Mouse (Mus musculus) T-helper 1 cell (primary cell): ENCODE measurements around the gene Padi3.

Source experiments
- in situ Hi-C: fragments of 300-600 bp; cut with MboI, MseI; formaldehyde crosslinking; loops from one replicate; pipeline ENCODE4 v1.15.1; 2025; ENCODE audit warnings: high pct_unique_total_duplicates

The Padi3 gene

DNA sequence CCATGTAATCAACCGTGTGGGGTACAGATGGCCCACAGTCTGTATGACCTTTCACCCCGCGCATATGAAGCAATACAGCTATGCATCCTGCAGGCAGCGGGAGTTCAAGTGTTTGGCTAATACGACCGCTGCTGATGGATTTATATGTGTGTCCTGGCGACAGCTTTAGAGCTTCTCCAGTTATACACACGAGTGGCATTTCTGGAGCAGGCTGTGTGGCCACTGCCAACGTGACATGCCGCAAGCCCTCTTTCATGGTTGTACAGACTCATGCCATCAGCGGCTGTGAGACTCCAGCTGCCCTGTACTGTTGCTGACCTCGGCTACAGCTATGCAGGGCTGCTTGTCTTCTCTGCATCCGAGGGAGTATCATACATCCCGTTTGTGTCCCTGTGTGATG, 29.9 kb downstream of the Padi3 start:
- in situ Hi-C loops, result no loop called here

DNA sequence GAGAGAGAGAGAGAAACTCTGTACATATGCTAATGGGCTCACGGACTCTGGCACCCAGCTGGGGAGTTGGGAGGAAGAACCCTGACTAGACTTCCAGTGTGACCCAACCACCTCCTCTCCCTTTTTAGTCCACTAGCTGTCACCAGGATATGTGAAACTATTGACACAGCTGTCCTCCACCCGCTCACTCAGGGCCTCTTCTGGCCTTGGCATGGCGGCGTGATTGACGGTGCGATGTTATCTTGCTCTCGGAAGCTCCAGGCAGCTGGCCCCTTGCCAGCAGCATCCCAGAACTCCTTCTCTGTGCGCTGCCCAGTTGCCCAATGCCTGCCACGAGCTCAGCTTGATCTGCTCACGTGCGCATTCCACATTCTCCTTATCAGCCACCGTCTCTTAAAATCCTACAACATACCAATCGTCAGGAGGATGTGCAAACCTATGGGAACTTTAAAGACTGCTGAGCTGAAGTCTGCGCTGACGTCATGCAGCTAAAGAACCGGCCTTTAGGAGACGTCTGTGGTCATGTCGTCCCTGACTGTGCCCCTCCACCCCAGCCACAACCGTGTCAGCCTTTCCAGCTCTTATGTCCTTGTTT, 30.5 kb downstream of the Padi3 start:
- in situ Hi-C loops, result no loop called here

DNA sequence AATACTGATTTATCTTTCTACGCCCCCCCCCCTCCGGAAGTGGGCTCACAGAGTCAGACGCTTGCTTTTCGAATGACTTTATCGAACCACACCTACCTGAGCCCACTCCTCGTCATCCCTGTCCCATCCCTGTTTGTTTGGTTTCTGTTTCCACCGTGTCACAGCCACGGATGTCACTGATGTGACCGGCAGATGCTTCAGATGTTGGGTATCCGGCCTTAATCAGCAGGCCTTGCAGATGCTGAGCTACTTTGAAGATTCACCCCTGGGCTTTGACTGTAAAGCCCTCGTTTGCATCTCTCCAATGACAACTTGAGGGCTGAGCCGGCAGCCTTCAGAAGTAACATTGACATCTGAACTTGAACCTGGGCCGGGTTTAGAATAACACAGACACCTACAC, 33.8 kb downstream of the Padi3 start:
- in situ Hi-C loops, result no loop called here

DNA sequence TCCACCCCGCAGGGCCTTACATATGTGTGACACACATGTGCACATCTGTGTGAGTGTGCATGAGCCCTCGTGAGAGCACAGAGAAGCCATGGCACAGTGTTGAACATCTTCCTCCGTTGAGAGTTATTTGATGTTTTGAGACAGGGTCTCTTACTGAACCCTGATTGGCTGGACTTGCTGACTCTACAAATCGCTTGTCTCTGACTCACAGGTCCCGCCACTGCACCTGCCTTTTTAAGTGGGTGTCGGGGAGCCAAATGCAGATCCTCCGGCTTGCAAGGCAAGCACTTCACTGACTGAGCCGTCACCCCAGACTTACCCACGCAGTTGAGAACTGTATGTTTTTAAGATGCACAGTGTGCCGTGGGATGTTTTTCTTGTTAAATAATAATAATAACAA, 34.6 kb downstream of the Padi3 start:
- in situ Hi-C loops, result no loop called here

DNA sequence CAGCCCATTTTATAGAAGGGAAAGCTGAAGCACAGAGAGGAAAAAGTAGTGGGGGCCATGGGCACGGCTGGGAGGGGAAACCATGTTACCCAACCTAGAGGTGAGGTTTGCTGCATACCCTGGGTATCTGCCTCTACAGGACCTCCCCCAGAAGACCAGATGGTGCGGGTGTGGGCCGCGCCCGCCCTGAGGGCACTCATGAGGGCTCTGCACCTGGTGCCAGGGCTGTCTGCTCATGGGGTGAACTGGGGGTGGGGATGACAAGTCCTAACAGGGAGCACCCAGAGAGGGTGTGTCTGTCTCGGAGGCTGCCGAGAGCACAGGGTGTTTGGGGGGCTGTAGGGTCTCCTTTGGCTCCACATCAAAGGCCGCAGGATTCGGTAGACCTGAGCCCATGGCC, 35.6 kb downstream of the Padi3 start:
- in situ Hi-C loops, result no loop called here

DNA sequence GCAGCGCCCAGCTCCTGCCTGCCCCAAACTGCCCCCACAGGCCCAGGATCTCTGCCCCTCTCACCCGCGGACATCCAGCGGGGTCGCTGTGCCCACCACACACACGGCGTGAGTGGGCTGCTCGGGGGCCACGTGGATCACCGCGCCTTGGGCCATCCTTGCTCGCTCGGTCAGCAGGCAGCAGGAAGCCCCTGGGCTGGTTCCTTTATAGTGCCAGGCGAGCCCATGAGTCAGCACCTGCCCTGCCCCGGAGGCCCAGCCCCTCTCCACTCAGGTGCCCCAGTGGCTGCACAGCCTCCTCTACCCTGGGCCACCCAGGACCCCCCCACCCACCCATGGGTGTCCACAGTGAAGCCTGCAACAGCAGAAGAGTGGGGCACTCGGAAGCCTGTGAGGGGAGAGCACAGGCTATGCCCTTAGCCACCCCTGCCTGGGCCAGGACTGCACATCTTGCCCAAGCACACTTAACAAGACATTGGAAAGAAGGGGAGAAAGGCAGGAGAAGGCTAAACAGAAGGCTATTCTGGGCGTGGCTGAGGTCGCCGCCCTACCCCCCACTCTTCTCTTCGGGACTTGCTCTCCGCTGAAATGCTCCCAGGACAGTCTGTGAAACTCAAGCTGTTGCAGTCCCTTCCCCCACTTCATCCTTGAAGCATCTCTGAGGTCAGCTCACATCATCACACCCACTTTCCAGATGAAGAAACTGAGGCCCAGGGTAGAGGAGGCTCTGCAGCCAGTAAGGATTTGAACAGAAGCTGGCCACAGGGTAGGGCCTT, 36.2 kb downstream of the Padi3 start, which contains the start of gene Padi4:
TSS of gene Padi4 (minus strand) at position 212 of the 776 bp plus-strand sequence.
- in situ Hi-C loops, result no loop called here

DNA sequence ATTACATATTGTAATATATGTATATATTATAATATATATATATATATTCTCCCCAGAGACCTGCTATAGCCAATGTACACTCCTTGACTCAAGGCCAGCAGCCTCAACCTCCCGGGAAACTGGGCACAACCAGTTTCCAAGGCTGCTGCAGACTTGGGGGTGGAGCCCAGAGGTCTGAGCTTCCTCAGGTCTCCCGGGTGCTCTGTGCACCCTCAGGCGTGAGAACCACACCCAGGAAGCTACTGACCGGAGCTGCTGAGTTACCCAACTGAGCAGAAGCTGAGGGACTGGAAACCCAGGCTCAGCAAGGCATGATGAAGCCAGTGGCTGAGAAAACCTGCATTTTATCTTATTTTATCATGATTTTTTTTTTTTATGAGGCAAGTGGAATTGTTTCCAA, 39.4 kb downstream of the Padi3 start:
- in situ Hi-C loops, result no loop called here

DNA sequence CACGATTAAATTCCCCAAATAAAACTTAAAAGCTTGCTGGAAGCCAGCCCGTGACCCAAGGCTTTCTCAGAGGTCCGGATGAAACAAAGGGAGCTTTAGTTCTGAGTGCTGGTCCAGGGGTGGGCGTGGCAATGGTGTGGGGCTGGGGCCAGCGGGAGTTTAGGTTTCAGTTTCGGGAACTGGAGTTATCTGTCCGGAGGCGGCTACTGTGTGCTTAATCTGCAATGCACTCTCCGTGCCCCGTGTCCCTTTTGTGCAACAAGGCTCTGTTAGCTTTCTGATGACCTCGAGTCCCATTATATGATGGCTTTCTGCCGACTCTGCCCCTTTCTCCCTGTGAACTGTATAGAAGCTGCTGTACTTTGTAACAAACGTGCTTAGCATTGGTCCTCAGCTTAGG, 40.0 kb downstream of the Padi3 start:
- in situ Hi-C loops, result no loop called here

DNA sequence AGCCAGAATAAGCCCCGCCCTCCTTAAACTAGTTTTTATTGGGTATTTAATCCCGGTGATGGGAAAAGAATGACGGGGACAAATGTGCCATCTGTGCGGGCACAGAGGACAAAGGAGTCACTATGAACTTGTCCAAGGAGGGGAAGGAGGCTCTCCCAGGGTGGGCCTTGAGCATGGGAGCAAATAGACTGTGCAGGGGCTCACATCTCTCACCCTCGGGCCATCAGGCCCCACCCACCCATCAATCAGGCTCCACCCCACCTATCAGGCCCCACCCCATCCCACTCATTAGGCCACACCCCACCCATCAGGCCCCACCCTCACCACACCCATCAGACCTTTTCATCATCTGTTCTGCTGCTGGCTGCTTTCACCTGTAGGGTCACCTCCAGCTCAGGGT, 41.5 kb downstream of the Padi3 start:
- in situ Hi-C loops, result no loop called here

DNA sequence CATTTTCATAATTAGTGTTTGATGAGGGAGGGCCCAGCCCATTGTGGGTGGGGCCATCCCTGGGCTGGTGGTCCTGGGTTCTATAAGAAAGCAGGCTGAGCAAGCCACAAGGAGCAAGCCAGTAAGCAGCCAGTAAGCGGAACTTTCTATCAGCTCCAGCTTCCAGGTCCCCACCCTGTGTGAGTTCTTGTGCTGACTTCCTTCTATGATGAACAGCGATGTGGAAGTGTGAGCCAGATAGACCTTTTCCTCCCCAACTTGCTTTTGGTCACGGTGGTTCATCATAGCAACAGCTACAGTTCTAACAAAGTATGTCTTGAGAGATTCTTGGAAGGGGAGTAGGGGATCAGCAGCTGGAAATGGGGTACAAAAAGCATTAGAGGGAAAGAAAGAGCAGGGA, 44.5 kb downstream of the Padi3 start:
- in situ Hi-C loops, result no loop called here

DNA sequence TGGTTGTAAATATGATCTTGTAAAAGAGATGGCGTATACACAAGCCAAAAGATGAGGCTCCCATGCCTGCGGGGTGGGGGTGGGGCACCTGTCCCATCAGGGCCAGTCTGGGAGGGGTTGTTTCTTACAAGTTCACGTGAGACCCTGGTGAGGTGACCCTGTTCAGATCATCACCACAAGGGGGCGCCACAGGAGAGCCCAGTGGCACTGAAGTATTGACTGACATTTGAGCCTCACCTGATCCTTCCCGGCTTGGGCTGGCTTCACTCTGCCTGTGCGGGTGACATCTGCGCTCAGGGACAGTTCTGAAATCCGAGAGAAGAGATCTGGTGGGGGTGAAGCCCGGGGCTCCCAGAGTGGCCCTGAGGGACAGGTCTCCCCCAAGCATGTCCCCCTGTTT, 47.3 kb downstream of the Padi3 start:
- in situ Hi-C loops, result no loop called here

DNA sequence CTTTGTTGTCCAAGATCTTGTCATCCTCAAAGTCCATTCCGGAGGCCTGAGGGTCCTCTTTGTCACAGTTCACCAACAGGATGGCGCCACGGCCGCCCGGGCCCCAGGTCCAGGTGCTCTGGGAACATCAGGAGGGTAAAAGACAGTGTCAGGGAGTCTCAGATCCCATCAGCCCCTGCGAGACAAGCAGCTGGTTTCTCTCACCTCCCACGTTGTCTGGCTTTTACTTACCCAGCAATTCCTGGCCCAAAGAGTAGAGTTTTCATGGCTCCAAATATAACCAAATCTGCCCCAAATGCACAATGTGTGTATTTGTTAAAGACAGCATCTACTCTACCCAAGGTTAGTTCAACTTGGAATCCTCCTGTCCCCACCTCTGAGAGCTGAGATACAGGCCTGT, 48.8 kb downstream of the Padi3 start:
- in situ Hi-C loops, result no loop called here

DNA sequence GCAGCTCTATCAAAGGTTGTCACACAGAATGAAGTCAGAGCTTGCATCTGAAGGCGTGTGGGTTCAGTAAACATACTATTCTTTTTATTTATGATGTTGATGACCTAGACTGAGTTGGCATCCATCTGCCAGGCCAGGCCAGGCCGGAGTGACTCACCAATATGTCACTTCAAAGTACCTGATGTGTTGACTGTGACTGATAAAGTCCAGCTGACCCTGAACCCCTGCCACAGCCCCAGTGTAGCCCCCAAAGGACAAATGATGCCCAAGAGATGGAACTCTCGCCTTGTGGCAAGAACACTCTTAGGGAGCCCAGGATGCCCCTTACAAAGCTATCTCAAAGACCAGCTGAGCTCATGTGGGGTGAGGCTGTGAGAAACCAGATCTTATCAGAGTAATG, 54.6 kb downstream of the Padi3 start:
- in situ Hi-C loops, result no loop called here

DNA sequence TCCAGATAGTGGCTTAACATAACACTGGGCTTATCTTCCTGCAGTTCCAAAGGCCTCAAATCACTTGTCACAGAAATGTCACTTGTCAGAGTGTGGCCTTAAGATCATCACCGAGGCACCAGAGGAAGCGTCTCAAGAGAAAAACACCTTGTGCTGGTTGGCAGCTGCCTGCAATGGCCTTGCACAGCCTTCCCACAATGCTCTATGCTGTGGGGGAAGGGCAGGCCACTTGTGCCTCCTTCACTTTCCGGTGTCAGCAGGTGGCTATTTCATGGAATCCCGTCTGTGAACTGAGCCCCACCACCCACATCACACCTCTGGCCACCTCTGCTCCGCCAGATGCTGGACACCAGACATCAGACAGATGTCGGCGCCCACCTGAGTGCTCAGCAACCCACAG, 57.1 kb downstream of the Padi3 start:
- in situ Hi-C loops, result no loop called here

DNA sequence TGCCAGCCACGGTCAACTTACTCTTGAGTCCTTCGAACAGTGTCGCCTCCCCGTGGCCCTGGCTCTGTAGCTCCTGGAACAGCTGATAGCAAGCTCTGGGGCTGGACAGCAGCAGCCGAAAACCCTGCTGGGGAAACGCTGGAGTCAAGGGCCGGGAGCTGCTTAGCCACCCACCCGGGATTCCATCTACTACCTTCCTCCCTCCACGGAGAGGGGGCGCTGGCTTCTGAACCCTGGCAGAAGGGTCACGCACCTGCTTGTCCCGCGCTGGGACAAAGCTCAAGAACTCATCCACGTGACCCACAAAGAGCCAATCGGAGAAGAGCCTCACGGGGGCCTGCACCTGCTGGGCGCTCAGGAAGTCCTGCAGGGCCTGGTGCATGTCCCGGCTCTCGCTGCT, 60.1 kb downstream of the Padi3 start:
- in situ Hi-C loops, result no loop called here

DNA sequence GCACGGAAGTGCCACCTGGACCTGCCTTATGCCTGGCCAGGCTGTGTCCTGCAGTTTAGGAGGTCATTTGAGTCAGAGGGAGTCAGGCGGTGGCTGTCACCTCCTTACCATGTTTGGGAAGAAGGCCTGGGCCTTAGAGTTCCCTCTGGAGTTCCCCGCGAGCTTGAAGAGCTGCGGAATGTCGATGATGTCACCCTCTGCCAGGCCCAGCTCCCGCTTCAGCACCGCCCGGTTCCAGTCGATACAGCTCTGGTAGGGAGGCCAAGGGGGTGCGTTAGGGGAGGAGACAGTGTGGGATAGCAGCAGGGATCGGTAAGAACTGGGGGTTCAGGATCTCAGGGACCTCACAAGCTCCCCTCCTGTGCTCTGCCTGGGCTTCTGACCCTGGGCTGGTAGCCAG, 62.5 kb downstream of the Padi3 start:
- in situ Hi-C loops, result loop anchor here (10.0 kb wide), 1 partner anchor 153 kb away; no protein-coding TSS in a partner anchor

DNA sequence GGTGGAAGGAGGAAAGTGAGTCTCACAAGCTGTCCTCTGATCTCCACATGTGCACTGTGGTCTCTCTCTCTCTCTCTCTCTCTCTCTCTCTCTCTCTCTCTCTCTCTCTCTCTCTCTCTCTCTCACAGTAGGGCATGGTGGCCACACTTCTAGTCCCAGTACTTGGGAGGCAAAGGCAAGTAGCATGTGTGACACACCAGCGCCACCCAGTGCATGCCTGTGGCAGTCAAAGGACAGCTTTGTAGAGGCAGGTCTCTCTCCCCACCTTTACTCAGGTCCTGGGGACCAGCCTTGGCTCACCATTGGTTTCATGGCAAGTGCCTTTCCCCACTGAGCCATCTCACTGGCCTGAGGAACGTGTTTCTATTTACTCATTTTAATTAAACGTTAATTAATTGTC, 65.8 kb downstream of the Padi3 start:
- in situ Hi-C loops, result loop anchor here (10.0 kb wide), 1 partner anchor 150 kb away; no protein-coding TSS in a partner anchor

DNA sequence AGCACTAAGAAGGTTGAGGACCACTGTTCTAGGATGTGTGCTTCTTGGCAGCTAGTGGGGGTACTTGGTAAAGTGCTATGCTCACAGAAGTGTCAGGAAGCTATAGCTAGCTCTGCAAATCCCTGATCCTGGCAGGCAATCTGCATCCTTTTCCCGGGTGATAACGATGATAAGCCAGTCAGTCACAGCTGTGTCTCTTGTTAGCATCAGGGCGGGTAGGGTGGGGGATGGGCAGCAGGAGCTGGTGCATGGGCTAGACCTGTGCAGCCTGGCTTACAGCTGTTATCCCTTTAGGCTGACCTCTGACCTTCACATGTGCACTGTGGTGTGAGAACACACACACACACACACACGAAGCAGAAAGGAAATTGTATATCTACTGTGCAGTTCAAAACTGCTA, 67.4 kb downstream of the Padi3 start:
- in situ Hi-C loops, result loop anchor here (10.0 kb wide), 1 partner anchor 148 kb away; no protein-coding TSS in a partner anchor

DNA sequence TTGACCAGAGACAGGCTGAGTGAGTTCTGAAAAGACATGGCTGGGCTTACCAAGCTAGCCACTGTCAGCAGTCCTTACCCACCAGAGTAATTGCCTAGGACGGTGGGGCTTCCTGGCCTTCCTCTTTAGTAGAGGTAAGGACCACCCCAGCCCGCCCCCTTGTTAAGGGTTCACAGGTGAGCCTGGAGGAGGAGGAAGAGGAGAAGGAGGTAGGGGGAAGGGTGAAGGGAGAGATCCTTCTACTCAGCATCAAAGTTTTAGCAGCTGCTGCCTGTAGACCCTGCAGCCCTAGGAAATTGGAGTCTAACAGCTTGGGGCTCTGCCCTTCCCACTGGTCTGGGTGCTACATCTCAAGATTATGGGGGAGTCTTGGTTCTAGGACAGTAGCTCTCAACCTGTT, 67.9 kb downstream of the Padi3 start, which contains the start of gene Padi6:
TSS of gene Padi6 (minus strand) at position 101 of the 400 bp plus-strand sequence.
- in situ Hi-C loops, result loop anchor here (10.0 kb wide), 1 partner anchor 148 kb away; no protein-coding TSS in a partner anchor

DNA sequence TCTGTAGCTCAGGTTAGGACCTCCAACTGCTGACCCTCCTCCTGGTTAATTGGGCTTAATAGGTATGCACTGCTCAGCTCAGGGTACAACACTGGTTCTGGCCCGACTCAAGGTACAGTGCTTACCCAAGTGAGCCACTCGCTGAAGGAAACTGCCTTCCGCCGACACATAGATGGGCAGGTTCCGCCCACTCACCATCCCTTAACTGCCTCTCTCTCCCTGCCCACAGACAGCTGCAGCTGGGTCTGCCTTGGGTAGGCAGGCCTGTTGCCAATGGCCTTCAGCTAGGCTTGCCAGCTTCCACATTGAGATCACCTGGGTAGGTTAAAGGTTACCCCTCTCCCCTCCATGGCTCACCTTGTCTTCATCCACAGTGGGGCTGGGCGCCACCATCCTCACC, 69.0 kb downstream of the Padi3 start:
- in situ Hi-C loops, result loop anchor here (10.0 kb wide), 1 partner anchor 147 kb away; no protein-coding TSS in a partner anchor

DNA sequence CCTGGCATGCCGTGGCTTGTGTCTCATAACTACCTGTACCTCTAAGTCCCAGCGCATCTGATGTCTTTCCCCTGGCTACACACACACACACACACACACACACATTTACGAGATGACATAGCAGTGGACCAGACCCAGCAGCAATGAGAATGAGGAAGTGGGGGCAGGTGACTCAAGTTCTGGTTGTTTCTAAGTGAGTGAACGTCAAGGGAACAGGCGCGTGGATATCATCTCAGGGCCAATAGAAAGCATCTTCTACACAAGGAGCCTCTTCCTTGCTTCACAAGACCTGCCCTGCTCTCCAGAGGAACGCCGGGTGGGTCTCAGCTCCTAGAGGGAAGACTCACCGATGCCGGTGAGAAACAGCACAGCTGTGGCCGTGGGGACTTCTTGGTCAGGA, 69.8 kb downstream of the Padi3 start:
- in situ Hi-C loops, result loop anchor here (10.0 kb wide), 1 partner anchor 146 kb away; no protein-coding TSS in a partner anchor
